Mouse (Mus musculus) bone marrow macrophage, adult 2 months (primary cell): ENCODE data around the gene Zfp879.

ENCODE experiments used
- CTCF ChIP-seq: IDR thresholded peaks from 2 replicates; pipeline ENCODE4 v1.5.1; 2012; ENCODE audit warnings: low read depth, mild to moderate bottlenecking, low read length, moderate library complexity
- POLR2A ChIP-seq: IDR thresholded peaks from 2 replicates; pipeline ENCODE4 v1.6.1; 2012; ENCODE audit warnings: mild to moderate bottlenecking, low read depth, low read length, borderline replicate concordance

DNA sequence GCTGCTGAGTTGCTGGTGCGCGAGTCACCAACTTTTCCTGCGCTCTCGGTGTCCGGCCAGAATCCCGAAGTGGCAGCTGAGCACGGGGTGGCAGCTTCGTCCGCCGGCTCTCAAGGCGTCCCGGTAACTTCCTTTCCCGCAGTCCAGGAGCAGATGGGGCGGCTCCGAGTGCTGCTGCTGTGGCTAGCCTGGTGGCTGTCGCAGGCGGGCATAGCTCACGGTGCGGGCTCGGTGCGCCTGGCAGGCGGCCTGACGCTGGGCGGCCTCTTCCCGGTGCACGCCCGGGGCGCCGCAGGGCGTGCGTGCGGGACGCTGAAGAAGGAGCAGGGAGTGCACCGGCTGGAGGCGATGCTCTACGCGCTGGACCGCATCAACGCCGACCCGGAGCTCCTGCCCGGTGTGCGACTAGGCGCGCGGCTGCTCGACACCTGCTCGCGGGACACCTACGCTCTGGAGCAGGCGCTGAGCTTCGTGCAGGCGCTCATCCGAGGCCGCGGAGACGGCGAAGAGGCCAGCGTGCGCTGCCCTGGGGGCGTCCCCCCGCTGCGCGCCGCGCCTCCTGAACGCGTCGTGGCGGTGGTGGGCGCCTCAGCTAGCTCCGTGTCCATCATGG is 9.7 kb upstream of the Zfp879 start:
- no peak for TF ChIP-seq CTCF
- TF ChIP-seq POLR2A = no peak
